Mouse (Mus musculus): ENCODE results near the gene Sgms1.

- no peak for TF ChIP-seq CTCF (IDR thresholded peaks at IDR 0.05; ENCODE audit: control insufficient read depth, insufficient read depth, insufficient read length)
- TF ChIP-seq FOSL1 (IDR thresholded peaks at IDR 0.05; ENCODE audit: insufficient read depth, low read length, poor library complexity, severe bottlenecking): no peak
- no peak for TF ChIP-seq CEBPB (IDR thresholded peaks at IDR 0.05; ENCODE audit: low read depth)
Observed at GRCm38 (mm10) chr19:32092358-32092757, 297.2 kb downstream of the Sgms1 start.

All from C2C12 (cell line).